Mouse (Mus musculus) adrenal gland, postnatal 14 days (tissue): ENCODE measurements around the gene Snx1. TPM values are rescaled to one million over a fixed set of nuclear protein-coding genes. Genes with fewer than 3 reads are reported as not detected.
A peak's percentile ranks its signal among the peaks of the same experiment; 100 is the strongest.

Source experiments
- DNase-seq: peaks from one replicate; pipeline ENCODE4 v3.0.0; 2021; ENCODE audit warnings: mixed read lengths
- total RNA-seq: library from RNA; stranded (reverse); gene quantifications from 2 replicates; pipeline ENCODE4 v1.2.3, GENCODE M21; 2021

Gene Snx1
- total RNA-seq, 1 experiment from 2014 or later: 88.2 TPM

DNA sequence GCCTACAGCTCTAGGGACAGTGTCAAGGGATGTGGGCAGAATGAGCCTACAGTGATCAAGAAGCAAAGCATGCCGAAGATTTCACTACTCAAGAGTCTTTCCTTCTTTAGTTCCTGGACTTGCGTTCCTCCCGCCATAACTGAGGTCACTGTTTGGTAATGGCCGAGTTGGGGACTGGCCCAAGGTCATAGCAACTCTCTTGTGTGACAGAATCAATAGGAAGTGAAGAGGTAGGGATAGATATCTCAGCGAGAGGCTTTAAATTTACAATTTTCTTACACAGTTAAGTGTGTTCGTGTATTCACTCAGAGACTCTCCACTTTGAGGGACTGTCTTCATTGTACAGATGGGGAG, 783 bp upstream of the Snx1 start:
- peak; percentile 32 for DNase-seq

DNA sequence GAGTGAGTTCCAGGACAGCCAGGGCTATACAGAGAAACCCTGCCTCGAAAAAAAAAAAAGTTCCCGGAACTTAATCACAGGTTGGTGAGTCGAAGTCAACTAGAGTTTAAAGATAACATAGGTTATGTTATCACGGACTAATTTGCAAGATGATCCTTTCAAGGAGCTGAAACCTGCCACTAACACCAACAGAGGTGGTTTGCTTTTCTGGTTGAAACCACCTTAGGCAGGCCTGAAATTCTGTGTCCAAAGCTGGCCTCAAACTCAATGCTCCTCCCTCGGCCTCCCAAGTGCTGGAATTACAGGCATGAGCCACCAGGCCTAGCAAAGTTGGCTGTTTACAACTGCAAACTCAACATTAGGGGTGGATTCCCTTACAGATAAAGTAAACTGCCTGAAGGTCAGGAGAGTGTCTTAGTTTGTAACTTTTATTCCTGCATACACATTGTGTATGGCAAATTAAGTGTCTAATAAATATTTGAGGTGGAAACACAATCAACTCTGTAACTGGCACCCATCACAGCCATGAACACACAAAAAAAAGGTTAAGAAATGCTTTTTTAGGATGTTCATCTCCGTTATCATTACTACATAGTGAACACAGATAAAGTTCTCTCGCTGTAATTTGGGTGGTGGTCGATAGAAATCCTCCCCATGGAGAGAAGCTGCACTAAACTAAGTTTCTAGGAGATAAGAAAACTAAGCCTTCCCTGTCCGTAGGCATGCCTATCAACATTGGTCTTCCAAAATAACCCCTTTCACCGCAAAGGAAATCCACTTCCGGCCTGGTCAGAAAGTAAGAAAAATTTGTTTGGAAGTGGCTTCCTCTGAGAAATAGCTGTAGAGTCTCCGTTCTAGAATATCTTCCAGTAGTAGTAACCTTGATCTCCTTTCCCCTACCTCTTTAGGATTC, 588 bp downstream of the Snx1 start:
- peak; percentile 36 for DNase-seq

DNA sequence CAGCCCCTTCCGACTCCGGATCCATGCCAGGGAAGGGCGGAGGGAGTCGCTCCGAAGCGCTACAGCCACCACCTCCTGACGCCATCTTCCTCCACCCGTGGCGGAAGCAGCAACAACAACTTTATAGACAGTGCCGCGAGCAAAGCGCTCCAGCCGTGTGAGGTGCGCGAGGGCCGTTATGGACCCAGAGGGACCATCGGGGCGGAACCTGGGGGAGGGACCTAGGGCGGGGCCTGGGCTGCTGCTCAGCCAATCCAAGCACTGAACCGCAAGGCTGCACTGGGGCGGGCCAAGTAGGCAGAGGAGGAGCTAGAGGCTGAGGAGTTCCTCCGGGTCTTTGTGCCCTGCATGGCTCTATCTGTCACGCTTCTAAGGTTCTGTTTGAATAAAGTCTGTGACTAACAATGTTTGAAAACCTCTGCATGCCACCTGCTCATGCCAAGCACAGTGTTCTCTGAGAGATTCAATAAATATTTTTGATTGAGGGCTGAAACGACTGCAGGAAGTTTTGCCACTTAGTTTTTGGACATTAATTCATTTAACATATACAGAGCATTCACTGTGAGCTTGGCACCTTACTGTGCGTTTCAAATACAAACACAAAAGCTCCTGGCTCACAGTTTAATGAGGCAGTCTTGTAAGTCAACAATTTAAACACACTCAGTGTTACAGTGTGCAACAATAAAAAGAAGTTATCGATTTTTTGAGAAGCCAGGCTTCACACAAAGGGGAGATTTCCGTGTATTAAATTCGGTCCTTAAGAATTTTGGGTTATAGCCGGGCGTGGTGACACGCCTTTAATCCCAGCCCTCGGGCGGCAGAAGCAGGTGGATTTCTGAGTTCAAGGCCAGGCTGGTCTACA, 1.5 kb downstream of the Snx1 start:
- peak; percentile 99 for DNase-seq

DNA sequence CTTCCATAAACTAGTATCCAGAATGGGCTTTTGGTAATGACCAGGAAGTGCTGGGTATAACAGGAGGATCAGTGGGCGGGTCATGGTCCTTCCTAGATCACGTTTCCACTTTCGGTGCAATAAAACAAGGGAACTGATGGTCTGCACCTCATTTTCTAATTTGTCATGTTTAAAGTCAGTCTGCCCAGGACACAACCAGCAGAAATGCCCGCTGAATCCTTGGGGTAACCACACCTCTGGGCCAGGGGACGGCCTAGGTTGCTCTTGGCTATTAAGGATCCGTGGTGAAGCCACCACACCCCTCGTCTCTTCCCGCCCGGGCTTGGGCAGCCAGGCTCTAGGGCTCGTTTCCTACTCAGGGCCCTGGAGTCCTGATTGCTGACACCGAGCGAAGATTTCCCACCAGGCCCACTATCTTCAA, 2.3 kb downstream of the Snx1 start:
- DNase-seq: peak; percentile 48

DNA sequence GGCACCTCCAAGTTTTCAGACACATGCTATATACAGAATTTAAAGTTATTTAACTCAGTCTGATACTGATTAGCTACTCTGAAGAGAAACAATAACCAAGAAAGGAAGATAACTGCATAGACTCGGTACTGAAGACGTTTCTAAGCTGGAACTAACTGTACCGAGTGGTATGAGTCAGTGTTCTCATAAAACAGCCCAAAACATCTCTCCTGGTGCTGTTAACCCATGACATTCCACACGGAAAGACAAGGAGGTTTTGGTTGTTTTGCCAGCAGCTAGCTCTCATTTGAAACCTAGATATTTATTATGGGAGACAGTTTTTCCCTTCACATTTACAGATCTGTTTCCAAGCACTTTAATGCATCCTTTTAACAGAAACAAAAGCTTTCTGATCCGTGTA, 2.7 kb downstream of the Snx1 start:
- no peak for DNase-seq

DNA sequence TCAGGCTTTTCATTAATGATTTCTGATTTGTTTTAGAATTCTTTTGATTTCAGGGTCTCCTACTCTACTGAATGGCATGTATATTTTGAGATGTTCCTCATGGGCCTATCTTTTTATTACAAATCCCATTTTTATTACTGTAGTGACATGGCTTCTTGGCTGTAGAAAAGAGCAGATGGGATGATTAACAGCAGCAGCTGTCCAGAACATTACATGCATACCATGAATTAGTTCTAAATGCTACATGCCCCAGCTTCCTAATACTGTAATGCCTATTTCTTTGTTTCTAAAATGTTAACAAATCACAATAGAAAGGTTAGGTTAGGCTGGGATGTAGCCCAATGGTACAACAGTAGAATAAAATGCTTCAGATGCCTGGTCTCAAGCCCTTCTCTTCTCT, 5.0 kb downstream of the Snx1 start:
- no peak for DNase-seq

DNA sequence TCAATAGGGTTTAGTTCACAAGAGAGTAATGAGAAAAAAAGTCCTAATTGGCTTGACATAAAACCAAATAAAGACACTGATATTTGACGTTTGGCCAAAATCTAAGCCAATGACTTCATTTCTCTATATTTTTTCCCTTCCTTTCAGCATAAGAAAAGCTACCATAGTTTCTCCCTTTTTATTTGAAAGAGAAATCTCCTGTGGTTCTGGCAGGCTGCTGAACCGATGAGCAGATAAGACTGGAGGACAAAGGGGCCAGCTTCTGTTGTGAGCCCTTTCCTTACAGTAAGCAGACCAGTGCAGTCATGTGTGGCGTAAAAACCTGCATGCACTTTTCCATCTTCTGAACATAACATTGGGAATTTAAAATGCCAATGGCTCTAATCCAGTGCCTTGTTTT, 5.4 kb downstream of the Snx1 start:
- no peak for DNase-seq

DNA sequence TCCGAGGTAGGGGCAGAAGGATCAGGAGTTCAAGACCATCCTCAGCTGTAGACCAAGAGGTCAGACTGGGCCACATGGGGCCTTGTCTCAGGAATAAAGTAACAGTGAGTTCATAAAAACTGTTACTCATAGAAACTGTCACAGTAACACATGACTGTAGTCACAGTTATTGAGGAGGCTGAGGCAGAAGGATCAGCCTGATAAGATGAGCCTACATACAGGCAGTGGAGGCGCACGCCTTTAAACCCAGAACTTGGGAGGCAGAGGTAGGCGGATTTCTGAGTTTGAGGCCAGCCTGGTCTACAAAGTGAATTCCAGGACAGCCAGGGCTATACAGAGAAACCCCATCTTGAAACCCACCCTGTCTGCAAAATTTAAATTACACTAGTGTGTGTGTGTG, 6.3 kb downstream of the Snx1 start:
- DNase-seq: no peak

DNA sequence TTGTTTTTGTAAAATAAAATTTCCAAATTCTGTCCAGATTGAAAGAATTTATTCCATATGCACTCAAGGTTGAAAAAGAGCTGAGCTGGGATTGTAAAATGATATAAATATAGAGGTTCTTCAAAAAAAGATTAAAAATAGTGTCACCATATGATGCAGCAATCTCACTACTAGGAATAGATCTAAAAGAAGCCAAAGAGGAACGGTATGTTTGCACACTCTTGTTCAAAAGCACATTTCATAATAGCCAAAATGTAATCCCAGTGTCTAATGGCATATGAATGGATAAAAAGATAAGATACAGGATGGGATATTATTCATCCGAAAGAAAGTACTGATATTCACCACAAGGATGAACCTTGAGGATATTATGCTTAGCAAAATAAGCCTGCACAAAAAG, 6.9 kb downstream of the Snx1 start:
- DNase-seq: no peak

DNA sequence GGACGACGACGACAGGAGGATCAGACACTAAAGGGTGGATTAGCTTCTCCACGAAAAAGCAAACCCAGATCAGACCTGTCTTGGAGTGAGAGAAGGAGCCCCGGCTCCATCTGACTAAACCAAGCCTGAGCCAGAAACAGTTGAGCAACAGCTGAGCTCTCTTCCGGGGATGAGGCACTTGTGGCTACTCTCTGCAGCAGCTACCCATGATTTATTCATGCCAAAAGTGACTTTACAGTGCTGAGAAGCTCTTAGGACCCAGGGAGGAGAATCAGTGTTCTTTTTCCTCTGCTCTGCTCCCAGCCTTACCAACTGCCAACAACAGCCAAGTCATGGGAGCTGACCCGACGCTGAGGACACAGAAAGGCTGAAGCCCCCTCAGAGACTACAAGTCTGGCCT, 9.5 kb downstream of the Snx1 start:
- DNase-seq: peak; percentile 65

DNA sequence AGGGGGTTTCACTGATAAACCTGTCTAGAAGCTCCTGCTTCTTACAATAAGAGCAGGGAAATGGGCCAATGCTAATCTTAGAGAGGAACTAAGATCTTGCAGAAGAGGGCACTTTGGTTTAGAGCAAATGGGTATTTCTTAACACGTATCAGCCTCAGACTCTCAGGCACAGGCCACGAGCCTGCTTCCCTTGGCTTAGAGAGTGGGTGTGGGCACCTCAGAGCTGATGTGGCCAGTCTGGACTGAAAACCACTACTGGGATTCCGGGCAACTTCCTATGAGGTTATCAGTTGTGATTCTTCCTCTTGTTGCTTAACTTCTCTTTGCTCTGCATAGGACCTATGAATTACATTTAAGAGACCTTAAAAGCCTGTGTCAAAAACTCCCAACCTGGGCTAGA, 12.0 kb downstream of the Snx1 start:
- no peak for DNase-seq

DNA sequence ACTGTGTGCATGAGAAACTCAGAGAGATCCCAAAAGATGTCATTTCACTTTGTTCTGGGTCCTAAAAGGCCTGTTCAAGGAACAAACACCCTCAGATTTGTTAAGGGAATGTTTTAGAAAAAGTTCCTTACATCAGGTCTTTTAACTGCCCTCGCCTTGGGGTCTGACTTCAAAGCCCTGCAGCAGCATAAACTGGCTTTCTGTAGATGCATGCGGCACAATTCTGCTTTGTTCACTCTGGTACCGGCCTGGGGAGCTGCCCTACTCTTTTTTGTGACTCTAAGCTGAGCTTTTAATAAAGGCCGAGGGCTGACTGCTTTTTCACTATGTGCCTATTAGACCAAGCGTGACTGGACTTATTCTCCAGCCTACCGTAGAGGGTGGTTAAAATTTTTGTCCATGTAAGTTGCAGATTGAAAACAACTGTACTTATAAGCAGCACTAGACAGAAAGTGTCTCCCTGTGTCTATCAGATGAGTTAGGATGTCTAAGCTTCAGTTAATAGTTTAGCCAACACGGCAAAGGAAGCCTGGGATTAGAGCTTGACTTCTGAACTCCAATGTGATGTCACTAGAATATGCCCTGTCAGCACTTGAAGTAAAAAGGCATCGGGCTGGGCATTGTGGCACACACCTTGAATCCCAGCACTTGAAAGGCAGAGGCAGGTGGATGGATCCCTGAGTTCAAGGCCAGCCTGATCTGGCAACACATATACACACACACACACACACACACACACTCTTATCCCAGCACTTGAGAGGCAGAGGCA, 15.6 kb downstream of the Snx1 start:
- DNase-seq: no peak

DNA sequence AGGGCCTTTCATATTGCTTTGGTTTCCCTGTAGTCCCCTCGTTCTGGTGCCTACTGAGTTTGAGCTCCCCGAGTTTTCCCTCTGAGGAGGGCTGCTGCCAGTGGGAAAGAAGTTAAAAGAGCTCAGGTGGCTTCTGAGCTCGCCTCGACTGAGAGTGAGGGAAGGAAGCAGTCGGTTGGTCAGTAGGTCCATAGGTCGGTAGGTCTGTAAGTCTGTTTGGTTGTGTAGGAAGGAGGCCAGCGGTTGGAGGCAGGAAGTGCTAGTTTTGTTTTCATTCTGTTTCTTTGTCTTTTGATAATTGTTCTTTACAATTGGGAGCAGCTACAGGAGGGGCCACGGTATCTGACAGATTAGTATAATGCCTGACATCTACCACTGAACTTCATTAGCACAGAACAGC, 16.3 kb downstream of the Snx1 start:
- DNase-seq: no peak

DNA sequence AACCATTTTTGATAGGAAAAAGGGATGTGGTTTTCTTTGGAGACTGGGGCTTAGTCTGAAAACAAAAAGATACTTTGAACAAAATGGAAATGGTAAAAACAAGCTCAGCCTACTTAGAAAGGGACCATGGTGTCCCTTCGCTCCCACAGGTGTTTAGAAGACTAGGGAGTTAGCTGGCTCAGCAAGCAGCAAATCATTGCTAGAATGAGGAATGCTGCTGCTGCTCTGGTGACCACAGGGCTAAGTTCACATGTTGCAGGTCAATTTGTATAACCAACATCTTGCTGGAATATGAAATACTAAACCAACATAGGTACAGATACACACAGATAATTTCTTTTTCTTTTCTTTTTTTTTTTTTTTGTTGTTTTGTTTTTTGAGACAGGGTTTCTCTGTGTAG, 16.8 kb downstream of the Snx1 start:
- no peak for DNase-seq

DNA sequence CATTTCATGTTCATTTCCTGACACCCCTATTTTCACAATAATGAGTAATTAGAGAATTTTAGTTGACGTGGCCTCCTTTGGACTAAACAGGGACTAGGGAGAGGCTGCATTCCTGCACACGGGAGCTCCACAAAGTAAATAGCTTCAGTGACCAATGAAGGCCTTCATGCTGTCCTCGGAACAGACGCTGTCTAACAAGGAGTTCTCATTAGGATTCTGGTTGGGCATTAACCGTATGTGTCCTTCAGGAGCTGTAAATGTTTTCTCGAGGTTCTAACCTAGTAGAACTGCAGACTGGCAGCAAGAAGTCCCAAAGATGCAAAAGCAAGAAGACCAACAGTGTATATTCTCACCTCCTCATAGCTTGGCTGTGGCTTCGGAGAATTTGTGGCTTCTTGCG, 21.2 kb downstream of the Snx1 start:
- no peak for DNase-seq

DNA sequence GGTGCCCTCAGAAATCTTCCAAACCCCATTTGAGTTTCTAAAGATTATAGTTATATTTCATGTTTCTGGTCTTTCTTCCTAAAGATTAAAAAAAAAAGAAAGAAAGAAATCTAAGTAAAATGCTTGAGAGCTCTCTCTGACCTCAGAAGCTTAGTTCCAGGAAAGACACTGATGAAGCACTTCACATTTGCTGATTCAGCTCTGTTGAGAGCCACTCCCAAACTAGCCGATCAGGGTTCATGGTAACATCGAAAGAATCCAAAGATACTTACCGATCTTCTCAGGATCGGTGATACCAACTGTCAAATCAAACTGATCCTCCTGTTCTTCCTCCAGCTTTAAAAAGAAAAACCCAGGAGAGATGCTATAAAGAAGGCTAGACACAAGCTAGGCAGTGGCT, 21.8 kb downstream of the Snx1 start:
- no peak for DNase-seq

DNA sequence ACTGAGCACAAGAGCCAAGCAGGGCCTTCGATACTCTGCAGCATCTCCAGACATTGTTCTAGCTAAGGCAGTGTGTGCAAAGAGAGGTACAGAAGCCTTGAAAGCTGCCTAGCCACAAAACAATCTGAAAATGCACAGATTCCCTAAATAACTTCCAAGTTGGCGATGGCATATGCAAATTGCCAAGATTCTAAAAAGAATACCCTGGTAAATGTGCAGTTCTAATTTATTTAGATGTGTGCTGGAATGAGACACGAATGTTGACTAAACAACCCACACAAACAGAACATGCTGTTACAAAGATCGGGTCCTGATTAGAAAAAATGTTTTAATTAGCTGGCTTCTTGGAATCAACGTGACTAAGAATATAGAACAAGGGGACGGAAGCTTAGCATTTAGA, 23.7 kb downstream of the Snx1 start:
- no peak for DNase-seq

DNA sequence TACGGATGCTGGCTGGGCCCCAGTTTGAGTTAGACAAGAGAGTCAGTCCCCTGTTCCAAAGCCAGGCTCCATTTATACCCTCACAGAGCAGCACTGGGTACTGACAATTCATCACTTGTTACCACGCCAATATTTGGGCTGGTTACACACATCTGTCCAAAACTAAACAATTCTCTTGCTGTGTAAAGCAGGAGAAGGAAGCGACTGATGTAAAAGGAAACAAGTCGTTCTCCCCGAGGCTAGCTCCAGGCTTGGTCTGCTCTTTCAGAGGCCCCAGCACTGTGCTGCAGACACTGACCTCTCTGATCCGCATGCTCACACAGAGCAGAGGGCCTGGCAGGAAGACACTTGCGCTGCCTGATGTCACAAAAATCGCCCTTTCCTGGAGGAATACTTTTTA, 24.8 kb downstream of the Snx1 start:
- DNase-seq: no peak

DNA sequence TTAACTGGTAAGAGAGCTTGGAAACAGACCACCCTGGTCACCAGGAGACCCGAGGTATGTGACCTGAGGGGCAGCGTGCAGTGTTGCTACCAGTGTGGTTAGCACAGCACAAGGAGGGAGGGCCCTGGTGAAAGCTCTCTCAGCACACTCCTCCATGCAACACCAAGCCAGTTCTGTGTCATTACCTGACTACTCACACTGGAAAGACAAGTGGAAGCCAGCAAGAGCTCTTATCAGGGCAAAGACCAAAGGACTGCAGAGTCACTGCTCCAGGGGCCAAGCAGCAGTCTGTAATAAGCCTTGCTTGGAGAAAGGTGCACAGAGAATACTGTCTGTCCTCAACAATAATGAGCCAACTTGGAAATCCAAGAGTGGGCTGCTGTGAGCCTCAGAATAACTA, 33.7 kb downstream of the Snx1 start:
- DNase-seq: no peak

DNA sequence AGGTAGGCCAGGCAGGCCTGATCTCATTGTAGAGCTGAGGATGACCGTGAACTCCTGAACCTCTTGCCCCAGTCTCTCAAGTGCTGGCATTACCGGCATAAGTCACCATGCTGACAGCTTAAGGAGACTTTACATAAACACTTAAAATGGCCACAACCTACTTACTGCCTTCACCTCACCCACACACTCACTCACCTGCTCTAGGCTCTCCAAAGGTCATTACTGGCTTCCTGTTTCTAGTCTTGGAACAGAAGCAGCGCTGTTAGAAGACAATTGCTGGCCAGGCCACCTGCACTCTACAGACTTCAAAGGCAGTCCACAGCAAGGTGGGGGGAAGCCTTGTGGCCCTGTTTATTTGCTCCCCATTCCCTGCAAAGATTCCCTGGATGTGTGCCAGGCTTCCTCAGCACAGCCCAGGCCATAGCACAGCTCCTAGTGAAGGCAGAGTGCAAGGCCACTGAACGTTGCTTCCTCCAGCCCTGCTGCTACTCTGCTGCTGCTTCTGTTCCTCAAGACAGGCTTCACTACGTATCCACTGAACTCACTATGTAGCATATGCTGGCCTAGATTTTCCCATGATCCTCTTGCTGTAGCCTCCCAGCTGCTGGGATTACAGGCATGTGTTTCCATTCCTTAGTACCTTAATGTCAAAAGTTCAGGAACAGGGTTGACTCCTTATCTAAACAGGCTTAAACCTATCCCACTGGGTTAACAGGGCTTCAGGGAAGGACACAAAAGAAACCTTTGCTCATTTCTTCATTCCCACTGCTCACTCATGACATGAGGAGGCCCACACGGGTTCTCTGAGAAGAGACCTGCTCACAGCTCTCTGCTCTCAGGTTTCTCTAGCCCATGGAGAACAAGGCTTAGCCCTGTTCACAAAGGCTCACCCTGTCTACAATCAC, 34.8 kb downstream of the Snx1 start:
- DNase-seq: peak; percentile 50

DNA sequence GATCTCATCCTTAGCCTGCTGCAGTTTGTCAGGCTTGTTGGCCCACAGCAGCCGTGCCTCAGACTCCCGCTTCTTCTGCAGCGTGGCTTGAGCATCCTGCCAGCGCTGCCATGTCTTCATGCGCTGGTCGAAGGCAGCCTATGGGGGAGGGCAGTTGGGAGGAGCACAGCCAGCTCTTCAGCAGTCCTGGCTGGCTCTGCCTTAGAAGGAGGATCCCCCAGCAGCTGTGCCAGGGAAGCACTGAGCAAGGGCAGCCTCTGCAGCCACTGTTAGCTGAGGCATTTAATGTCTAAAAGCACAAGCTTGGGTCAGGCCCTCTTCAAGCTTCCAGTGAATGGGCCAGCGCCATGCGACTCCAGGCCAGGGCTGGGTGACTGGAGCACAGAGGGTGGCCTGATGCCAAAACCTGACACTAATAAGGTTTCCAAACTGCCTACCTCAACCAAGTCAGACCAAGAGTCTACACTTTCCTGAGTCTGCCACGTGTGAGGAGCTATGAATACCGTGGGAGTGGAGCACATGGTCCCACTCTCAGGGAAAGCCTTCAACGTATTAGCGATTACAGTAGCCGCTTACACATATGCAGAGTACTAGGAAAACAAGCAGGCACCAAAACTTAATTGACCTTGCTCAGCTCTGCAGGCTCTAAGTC, 35.7 kb downstream of the Snx1 start:
- DNase-seq: peak; percentile 56
